Mouse (Mus musculus) CD4-positive, CD25-positive, alpha-beta regulatory T cell, adult 4 months (primary cell): ENCODE measurements around the gene Ggact. TPM values are rescaled to one million over a fixed set of nuclear protein-coding genes. Genes with fewer than 3 reads are reported as not detected.

ENCODE experiments used
- ATAC-seq: one replicate; pipeline ENCODE4 v1.8.0; 2017
- polyA plus RNA-seq, 2 experiments: library from polyadenylated mRNA; unstranded; fragments of 100-300 nt; shearing (Covaris generic); gene quantifications; one replicate each; pipeline ENCODE4 v1.2.1; 2017

Ggact gene
- polyA plus RNA-seq = 10 to 100 TPM; 19.1 to 23.2 TPM

- ATAC-seq = no peak
Measured at GRCm38 (mm10) chr14:122913657-122914056, at the start of gene Ggact. Ggact (minus strand) TSS chr14:122913757.

- ATAC-seq = no peak
Measured at GRCm38 (mm10) chr14:122957941-122958340, 44.4 kb upstream of the Ggact start.

DNA sequence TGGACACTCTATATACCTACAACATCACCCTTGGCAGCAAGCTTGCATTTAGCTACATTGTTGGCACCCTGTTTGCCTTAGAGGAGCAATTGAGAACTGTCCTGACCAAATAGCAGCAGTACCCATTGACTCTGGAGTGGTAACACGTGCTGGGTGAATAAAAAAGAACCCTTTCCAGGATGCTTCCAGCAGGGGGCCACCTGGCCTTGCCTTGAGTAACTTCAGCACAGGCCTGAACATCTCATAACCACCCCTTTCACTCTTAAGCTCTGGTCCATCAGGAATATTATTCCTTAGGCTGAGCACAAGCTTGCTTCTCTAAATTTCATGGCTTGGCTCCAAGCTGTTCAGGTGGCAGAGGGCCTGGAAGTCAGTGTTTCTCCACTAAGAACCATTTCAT, 39.8 kb upstream of the Ggact start:
- peak; percentile 38 for ATAC-seq

- no peak for ATAC-seq
Measured at GRCm38 (mm10) chr14:122952556-122952955, 39.0 kb upstream of the Ggact start.

DNA sequence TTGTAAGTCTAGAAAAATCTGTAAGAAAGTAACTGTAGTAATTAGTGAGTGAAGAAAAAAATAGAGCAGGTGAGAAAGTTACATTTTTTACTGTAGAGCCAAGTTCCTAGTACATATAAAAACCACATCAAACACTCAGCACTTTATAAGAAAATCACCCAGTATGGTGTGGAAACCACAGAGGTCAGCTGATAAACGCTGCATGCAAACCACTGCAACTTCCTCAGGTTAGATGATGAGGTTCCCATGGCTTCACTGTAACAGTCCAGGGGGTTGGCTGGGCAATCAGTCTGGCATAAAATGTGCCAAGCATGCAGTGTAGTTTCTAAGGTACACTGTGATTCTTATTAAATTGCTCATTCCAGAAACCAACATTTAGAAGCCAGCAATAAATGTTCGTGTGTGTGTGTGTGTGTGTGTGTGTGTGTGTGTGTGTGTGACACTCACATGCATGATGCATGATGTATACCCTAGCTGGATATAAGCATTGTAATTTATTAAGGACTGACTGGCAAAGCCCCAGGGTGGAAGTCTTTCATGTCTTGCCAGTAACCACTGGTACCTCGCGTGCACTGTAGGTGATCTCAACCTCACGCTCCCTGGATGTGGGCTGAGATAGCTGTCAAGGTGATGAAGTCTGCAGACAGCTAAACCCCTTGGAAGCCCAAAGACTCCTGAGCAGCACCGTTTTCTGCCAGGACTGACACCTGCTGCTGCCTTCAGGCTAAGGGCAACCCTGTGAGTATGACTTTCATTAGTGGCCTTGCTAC, 38.3 kb upstream of the Ggact start:
- peak; percentile 86 for ATAC-seq

GRCm38 (mm10) chr14:122950915-122951314, 37.4 kb upstream of the Ggact start:
- ATAC-seq = no peak

- ATAC-seq = no peak
Measured at GRCm38 (mm10) chr14:122943475-122943853, 29.9 kb upstream of the Ggact start.

DNA sequence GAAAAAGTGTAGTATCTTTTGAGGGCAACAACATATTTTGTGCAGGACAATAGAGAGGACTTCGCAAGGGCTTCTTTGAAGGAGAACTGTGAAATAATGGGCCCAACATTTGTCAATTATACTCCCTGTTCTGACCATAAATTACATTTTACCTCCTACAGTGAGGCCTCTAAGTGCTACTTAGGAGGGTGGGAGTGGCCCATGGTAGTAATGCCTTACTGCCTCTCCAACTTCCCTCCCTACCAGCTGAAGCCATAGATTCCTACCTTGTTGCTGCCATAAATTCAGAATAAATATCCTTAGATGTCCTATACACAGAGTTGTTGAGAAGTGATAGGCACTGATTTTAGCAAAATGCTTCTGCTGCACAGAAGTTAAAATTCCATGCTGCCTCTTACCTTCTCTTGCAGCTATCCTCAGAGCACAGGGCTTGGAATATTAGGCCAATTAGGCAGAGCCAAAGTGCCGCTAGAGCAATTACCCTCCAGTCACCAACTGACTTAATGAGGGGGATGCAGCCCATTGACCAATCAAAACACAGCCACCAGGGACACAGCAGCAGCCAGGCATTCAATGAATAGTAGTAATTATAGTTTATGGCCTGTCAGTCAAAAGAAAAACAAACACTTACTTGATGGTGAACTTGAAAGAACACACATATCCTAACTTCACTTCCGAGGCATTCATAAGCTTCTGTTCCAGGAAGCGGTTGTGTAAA, 29.4 kb upstream of the Ggact start:
- no peak for ATAC-seq

DNA sequence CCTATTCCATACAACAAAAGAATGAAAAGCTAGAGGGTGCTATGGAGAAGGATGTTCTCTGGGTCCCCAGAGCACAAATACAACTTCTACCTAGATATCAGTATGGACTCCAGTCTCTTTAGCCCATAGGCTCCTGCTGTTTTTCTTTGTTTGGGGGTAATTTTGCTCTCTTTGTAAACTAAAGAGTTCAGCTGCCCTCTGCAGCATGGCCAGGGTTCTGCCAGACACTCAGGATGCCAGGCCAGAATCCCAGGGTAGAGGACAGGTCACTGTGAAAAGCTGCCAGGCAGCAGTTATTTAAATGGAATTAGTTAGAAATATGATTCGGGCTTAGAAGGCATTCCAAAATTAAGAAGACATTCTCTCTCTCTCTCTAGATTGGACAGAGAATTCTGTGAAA, 22.9 kb upstream of the Ggact start:
- no peak for ATAC-seq

DNA sequence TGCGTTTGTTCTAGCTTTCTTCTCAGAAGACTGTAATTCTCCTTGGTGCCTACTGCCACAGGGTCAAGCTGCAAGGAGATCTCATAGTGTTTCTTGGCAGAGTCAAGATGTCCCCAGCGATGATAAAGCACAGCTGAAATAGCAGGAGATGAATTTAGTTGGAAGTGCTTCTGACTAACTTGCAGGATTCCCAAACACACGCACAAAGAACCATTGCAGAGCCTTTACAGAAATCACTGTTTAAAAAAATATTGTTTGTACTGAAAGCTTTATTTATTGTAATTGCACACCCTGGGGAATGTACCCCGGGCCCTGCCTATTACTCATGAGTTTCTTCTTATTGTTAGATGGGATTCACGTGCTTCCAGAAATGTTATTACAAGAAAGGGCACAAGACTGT, 6.5 kb upstream of the Ggact start:
- no peak for ATAC-seq

DNA sequence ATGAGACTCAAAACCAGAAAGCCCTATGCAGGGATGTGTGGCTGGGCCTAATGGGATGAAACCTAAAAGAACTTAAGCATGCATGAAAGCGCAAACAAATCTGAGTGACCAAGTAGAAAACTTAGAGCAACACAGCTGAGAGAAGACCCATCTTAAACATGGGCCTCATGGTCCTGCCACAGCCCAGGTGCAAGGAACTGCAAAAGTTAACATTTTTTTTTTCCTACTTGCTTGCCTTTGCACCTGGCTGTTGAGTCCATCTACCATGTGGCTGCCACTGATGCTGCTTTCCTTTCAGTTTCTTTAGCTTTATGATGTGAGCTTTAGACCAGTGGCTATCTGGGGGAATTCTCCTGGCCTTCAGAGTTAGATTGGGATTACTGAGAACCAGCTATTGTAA, 4.1 kb upstream of the Ggact start:
- no peak for ATAC-seq

DNA sequence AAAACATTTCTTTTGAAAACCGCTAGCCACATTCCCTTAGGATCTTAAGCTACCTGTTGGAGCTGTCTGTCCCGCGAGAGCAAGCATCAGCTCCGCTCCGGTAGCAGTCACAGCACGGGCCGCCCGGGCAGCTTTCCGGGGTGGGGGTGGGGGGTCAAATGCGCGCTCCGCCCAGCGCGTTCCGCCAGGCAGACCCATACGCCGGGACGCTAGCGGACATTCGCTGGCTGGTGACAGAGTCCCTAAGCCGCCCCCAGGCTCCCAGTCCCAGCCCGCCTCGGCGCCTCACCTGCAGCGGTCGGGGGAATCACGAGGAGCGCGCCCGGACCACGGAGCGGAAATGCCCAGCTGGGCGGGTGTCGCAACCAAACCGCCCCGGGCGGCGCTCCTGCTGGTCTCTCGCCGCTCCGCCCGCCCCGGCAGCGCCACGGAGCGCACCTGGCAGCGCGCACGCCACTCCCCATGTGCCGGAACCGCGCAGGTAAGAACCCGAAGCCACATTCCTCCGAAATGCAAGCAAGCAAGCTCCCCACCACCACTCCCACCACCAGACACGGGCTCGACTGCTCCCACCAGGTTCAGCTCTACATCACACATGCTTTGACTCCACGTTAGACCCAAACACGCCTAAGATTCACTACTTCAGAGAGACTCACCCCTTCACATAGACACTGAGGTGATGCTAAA, 602 bp downstream of the Ggact start:
- ATAC-seq = peak; percentile 68

DNA sequence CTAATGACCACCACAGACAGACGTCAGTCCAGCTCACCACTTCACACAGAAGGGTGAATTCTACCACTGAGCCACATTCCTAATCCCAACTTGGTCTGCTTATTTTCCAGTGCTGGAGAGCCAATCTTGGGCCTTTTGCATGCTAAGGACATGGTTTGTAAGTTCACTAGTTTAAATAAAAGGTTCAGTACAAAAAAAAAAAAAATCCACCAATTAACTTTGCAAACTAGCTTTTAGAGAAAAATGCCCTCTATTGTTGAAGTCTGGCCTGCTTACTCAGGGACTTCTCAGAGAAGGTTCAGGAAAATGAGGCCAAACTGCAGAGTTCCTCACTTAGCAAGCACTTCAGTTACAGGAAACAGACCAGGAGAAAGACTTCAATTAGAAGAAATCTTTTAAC, 1.4 kb downstream of the Ggact start:
- ATAC-seq = no peak

- no peak for ATAC-seq
Measured at GRCm38 (mm10) chr14:122911265-122911664, 2.3 kb downstream of the Ggact start.

- no peak for ATAC-seq
Measured at GRCm38 (mm10) chr14:122909368-122910091, 4.0 kb downstream of the Ggact start.

- ATAC-seq = peak; percentile 82
Measured at GRCm38 (mm10) chr14:122908075-122908474, 5.5 kb downstream of the Ggact start.

GRCm38 (mm10) chr14:122905007-122905406, 8.6 kb downstream of the Ggact start:
- no peak for ATAC-seq

DNA sequence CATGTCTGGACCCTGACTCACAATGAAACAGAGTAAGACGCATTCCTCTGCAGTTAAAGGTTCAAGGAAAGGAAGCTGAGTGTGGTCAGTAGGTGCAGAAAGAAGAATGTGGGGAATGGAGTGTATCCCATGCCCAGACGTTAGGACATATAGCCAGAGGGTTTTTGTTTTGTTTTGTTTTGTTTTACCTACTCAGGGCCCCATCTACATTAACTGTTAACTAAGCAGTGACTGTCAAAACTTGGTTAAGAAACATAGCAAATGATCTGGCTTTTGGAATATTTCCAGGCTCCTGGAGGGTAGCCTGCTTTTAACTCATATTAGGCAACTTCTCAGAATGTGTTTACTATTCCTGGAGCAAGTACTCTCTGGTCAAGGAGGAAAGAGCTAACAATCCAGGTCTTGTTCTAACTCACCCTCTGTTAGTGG, 9.6 kb downstream of the Ggact start:
- no peak for ATAC-seq

DNA sequence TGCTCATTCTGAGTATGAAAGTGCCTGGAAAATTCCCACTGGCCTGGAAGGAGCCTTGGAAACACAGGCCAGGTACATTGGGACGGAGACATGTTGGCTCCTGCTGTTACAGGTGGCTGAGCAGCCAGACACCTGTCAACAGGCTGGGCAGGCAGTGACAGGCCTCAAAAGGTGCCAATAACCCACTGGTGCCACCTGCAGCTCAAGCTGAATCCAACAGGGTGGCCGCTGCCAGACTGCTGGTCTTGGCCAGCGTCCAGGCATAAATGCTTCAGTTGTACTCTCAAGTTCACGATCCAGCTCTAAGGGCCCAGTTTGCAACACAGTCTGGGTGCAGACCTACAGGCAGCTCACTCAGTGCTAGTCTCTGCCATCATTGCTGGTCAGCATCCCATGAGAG, 10.7 kb downstream of the Ggact start:
- no peak for ATAC-seq

DNA sequence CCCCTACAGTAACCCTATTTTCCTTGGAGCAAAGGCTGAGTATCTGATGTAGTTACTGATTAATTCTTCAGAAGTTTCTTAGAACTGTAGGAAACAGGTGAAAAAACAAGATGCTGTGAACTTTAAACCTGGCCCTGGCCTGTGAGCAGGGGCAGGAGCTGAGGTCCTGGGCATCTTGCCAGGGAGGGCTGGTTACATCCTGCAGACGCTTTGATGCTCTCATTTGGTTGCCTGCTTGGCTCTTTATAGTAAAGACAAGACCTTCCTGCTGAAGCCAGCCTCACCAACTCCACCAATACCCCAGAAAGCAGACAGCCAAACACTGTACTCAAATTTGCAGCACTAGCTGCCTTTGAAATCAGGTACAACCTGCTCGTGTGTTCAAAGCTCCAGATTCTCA, 11.4 kb downstream of the Ggact start:
- ATAC-seq = peak; percentile 96

DNA sequence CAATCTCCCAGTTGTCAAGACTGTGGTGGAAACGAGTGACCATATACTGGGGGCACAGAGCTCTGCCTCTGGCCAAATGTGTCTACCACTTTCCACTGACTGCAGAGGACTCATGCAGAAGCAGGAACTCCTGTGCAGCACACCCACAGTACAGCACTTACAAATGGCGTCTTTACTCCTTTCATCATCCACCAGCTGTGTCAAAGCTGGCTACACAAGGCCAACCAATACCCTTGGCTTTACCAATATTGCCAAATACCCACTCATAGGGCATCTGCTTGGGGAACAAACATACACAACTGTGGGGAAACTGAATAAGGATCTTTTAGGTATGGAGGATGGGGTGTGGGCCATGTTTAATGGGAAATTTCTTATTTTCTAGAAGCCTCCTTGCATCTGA, 11.8 kb downstream of the Ggact start:
- peak; percentile 44 for ATAC-seq

- ATAC-seq = no peak
Measured at GRCm38 (mm10) chr14:122901177-122901576, 12.4 kb downstream of the Ggact start.

- ATAC-seq = no peak
Measured at GRCm38 (mm10) chr14:122900679-122901078, 12.9 kb downstream of the Ggact start.
